Mouse (Mus musculus): ENCODE measurements around the gene Irf3.

- TF ChIP-seq CTCF (conservative IDR thresholded peaks at IDR 0.05; ENCODE audit: insufficient read depth, insufficient read length, low read depth, low read length) (no peak), POLR2A (IDR thresholded peaks at IDR 0.05; ENCODE audit: low read depth, low read length) (no peak)
These were observed 10.3 kb upstream of the Irf3 start for GRCm38 (mm10) chr7:44986879-44987718.
